Mouse (Mus musculus): ENCODE data around the gene Tnnt3.

DNA sequence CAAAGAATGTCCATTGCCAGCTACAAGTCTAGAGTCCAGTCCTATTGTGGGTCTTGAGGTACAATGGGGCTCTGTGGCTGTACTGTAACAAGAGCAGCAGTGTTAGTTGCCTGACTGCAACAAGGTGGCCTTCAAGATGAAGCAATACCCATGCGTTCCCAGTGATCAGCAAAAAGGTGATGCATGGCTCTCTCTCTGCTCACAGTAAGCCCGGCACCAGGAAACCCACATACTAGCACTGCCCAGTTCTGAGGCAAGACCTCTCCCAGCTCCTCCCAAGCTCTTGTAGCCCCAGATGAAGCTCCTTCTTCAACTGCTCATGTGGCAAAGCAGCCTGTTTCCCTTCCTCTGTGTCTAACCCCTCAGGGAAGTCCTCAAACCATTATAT is 57.4 kb downstream of the Tnnt3 start:
- TF ChIP-seq CTCF (IDR thresholded peaks at IDR 0.05; ENCODE audit: extremely low read depth, insufficient read depth, insufficient read length, insufficient replicate concordance) (no peak), POLR2A (IDR thresholded peaks at IDR 0.05; ENCODE audit: low read depth, low read length) (no peak)
